Mouse (Mus musculus) lung, adult 2 months (tissue): ENCODE measurements at regions not wholly inside any gene's neighbourhood (a gene's known extent, or its start where the extent isn't known, plus 50 kb on each side); places are given as distances from the start of the nearest gene placed in this dataset.

Source experiments
- CTCF ChIP-seq: fragments of 200-500 bp; IDR thresholded peaks from 2 replicates; pipeline ENCODE4 v1.5.1; 2011; ENCODE audit warnings: mild to moderate bottlenecking, low read length, control low read depth; ENCODE audit not compliant: insufficient read depth
- POLR2A ChIP-seq: fragments of 200-500 bp; IDR thresholded peaks from 2 replicates; pipeline ENCODE4 v1.6.1; 2011; ENCODE audit warnings: low read depth, mild to moderate bottlenecking, control low read depth, low read length, borderline replicate concordance; ENCODE audit errors: extremely low read depth

DNA sequence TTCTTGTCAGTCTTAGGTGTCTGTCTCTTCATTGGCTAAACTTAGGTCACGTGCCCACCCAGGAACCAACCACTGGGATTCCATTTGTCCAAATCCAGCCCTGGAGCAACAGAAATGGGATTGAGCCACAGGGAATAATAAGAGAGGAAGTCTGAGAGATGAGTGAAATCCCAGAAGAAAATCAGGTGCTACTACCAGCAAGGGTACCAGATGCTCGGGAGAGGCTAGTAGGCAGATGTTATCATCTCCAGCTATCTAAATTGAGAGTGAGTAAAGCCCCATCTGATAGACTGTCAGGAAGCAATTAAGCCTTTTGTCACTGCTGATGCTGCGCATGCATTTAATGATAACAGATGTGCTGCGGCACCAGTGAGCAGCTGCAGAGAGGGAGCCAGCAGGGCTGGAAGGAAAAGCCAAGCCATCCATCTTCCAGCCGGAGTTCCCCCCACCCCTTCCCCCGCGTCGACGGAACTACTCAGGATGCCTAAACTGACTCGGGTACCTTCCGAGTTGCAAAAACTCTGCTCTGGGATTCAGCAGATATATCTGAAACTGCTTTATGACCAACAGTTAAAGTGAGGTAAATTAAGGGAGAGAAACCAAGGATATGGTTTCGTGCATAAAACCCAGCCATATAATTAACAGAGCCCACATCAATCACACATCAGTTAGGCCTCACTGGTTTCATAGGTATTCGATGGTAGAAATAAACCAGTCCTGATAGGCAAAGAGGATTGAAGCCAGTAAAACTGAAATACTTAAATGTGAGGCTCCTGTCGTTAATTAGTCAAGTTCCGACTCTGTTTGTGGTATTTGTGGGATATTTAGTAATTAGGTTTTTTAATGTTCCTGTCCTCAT is 53.1 kb upstream of the Fam78b start:
- no peak for TF ChIP-seq POLR2A
- no peak for TF ChIP-seq CTCF
